Mouse (Mus musculus) bone marrow macrophage, adult 2 months (primary cell): ENCODE results near the gene Kcna2.

ENCODE experiments used
- CTCF ChIP-seq: IDR thresholded peaks from 2 replicates; pipeline ENCODE4 v1.5.1; 2012; ENCODE audit warnings: low read depth, mild to moderate bottlenecking, low read length, moderate library complexity
- POLR2A ChIP-seq: IDR thresholded peaks from 2 replicates; pipeline ENCODE4 v1.6.1; 2012; ENCODE audit warnings: mild to moderate bottlenecking, low read depth, low read length, borderline replicate concordance

GRCm38 (mm10) chr3:107065510-107066095 lies 35.3 kb upstream of the Kcna2 start:
- no peak for TF ChIP-seq POLR2A
- TF ChIP-seq CTCF: no peak
